Mouse (Mus musculus) liver, postnatal 0 days (tissue): ENCODE data around the gene Mmp25. TPM values are rescaled to one million over a fixed set of nuclear protein-coding genes. Genes with fewer than 3 reads are reported as not detected.

Source experiments
- ATAC-seq: fragments of 200-750 bp; cut with Nextera tagmentation; 2 replicates; pipeline ENCODE4 v1.8.0; 2017; ENCODE audit warnings: mild to moderate bottlenecking, moderate library complexity
- DNase-seq: peaks from one replicate; pipeline ENCODE4 v3.0.0-alpha.2; 2016
- H3K27ac ChIP-seq: fragments of 300-500 bp; sonication (generic); 2 replicates; pipeline ENCODE4 v1.5.1; 2014; ENCODE audit warnings: antibody characterized with exemption, moderate library complexity, mild to moderate bottlenecking, low read depth
- H3K27me3 ChIP-seq: fragments of 300-500 bp; sonication (generic); 2 replicates; pipeline ENCODE4 v1.6.1; 2014; ENCODE audit warnings: low read length, control low read depth, mixed read lengths; ENCODE audit not compliant: insufficient read depth
- H3K36me3 ChIP-seq: fragments of 300-500 bp; sonication (generic); replicated peaks from 2 replicates; pipeline ENCODE4 v1.6.1; 2014; ENCODE audit warnings: mild to moderate bottlenecking, control low read depth, low read length, moderate library complexity, mixed read lengths; ENCODE audit not compliant: insufficient read depth
- H3K4me1 ChIP-seq: fragments of 300-500 bp; sonication (generic); 2 replicates; pipeline ENCODE4 v1.6.1; 2014; ENCODE audit warnings: antibody characterized with exemption, mild to moderate bottlenecking, control low read depth; ENCODE audit not compliant: insufficient read depth
- H3K4me2 ChIP-seq: fragments of 300-500 bp; sonication (generic); 2 replicates; pipeline ENCODE4 v1.6.1; 2014; ENCODE audit warnings: low read depth, mild to moderate bottlenecking, low read length, moderate library complexity, mixed read lengths
- H3K4me3 ChIP-seq: fragments of 300-500 bp; sonication (generic); 2 replicates; pipeline ENCODE4 v1.5.1; 2014; ENCODE audit warnings: low read depth, low read length
- H3K9ac ChIP-seq: fragments of 300-500 bp; sonication (generic); replicated peaks from 2 replicates; pipeline ENCODE4 v1.6.1; 2014; ENCODE audit warnings: mild to moderate bottlenecking, moderate library complexity
- H3K9me3 ChIP-seq: fragments of 300-500 bp; sonication (generic); 2 replicates; pipeline ENCODE4 v1.6.1; 2016; ENCODE audit warnings: mild to moderate bottlenecking, control low read depth, low read length, mixed read lengths
- CTCF ChIP-seq: sonication (generic); IDR thresholded peaks from 2 replicates; pipeline ENCODE4 v1.5.1; 2016; ENCODE audit warnings: antibody characterized with exemption, low read depth
- EP300 ChIP-seq: IDR thresholded peaks from 2 replicates; pipeline ENCODE4 v1.6.1; 2016; ENCODE audit warnings: antibody characterized with exemption, low read depth, mild to moderate bottlenecking
- WGBS: fragments of 180-500 bp; shearing (Covaris S2); extraction: QIAGEN DNeasy Blood & Tissue Kit; methylation state at CpG from one replicate; pipeline ENCODE4 v1.1.7; 2014; ENCODE audit not compliant: insufficient replicate concordance; 5-methylcytosine and 5-hydroxymethylcytosine counted together
- polyA plus RNA-seq: library from polyadenylated mRNA; unstranded; fragments of >200 nt; fragmentation: Nextera tagmentation; extraction: Ambion mirVana; gene quantifications from 2 replicates; pipeline ENCODE4 v1.2.1, GENCODE M21; 2015

Gene Mmp25
- 0.49 and 0.67 TPM in 2 replicates for polyA plus RNA-seq

GRCm38 (mm10) chr17:23644613-23645495 is at the start of gene Mmp25:
TSS of gene Mmp25 (minus strand) at chr17:23645277.
- TF ChIP-seq CTCF (no peak), EP300 (no peak)
- 2% methylated on average over 58 of the region's 58 CpGs for WGBS

DNA sequence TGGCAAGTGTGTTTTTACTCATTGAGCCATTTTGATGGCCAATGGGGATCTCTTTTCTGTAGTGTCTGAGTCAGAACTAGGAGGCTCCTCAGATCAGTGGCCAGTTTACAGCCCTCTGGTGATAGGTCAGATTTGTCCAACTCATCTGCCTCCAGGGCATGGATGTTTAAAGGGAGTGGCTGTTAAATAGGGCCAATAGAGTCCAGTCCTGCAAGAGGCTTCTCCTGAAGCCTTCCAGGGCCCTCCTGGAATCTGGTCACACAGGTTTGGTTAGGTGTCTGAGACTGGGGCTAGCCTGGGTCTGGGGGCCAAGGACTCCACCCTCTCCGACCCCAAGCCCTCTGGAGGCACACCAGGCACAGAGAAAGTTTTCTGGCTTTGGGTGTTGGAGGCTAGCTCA is 49.4 kb upstream of the Mmp25 start:
- no peak overlapping the region for H3K9ac ChIP-seq
- peaks cover 20% of the 10 kb centered on the region for H3K27me3 ChIP-seq
- no peak overlapping the region for H3K27ac ChIP-seq
- no peaks in the 10 kb centered on the region for H3K9me3 ChIP-seq
- 53% methylated on average over 1 of the region's 1 CpGs for WGBS
- DNase-seq (no peak), ATAC-seq (no peak)
- H3K4me1 ChIP-seq: no peaks in the 10 kb centered on the region
- H3K4me3 ChIP-seq: no peak overlapping the region
- H3K36me3 ChIP-seq: no peaks in the 10 kb centered on the region
- no peak overlapping the region for H3K4me2 ChIP-seq
- TF ChIP-seq EP300: no peak
- TF ChIP-seq CTCF: no peak

More at GRCm38 (mm10) chr17:23644613-23645495, at the start of gene Mmp25:
- H3K36me3 ChIP-seq: no peaks in the 10 kb centered on the region
- no peaks in the 10 kb centered on the region for H3K9me3 ChIP-seq
- H3K4me1 ChIP-seq: no peaks in the 10 kb centered on the region; the same call in 1 of the 2 replicates
- H3K27me3 ChIP-seq: peaks cover 24% of the 10 kb centered on the region
- H3K9ac ChIP-seq: peak within 1 kb of the TSS; percentile 55
- DNase-seq (no peak), ATAC-seq (no peak)
- H3K4me2 ChIP-seq: peak within 1 kb of the TSS; percentile 71
- peak within 1 kb of the TSS; percentile 47 for H3K4me3 ChIP-seq
- no peak within 1 kb of the TSS for H3K27ac ChIP-seq

- no peak within 1 kb of the TSS for H3K9ac ChIP-seq
- no peak within 1 kb of the TSS for H3K4me3 ChIP-seq
- H3K27ac ChIP-seq: no peak within 1 kb of the TSS
- peaks cover 54% of the 10 kb centered on the region for H3K27me3 ChIP-seq
- TF ChIP-seq EP300 (no peak), CTCF (no peak)
- H3K36me3 ChIP-seq: no peaks in the 10 kb centered on the region
- WGBS: 30% methylated on average over 15 of the region's 15 CpGs
- ATAC-seq (no peak), DNase-seq (peak; percentile 14)
- H3K4me2 ChIP-seq: no peak within 1 kb of the TSS
- H3K9me3 ChIP-seq: no peaks in the 10 kb centered on the region
- peaks cover 6% of the 10 kb centered on the region for H3K4me1 ChIP-seq
Measured at GRCm38 (mm10) chr17:23683856-23684672, 39.0 kb upstream of the Mmp25 start, which contains the start of gene Cldn9. TSS of gene Cldn9 (minus strand) at chr17:23684026.

- H3K4me2 ChIP-seq: no peak overlapping the region
- H3K9ac ChIP-seq: no peak overlapping the region
- no peak for ATAC-seq
- peak; percentile 10 for DNase-seq
- no peak overlapping the region for H3K27ac ChIP-seq
- H3K9me3 ChIP-seq: no peaks in the 10 kb centered on the region
- H3K4me3 ChIP-seq: no peak overlapping the region
- H3K36me3 ChIP-seq: no peaks in the 10 kb centered on the region
- H3K4me1 ChIP-seq: peaks cover 7% of the 10 kb centered on the region
- WGBS: 23% methylated on average over 15 of the region's 15 CpGs
- peaks cover 62% of the 10 kb centered on the region for H3K27me3 ChIP-seq
- TF ChIP-seq EP300: no peak
- no peak for TF ChIP-seq CTCF
Measured at GRCm38 (mm10) chr17:23683226-23683625, 38.1 kb upstream of the Mmp25 start.

- Histone ChIP-seq H3K9me3 (no peaks in the 10 kb centered on the region), H3K27me3 (peaks cover 66% of the 10 kb centered on the region), H3K27ac (no peak overlapping the region), H3K4me1 (peaks cover 11% of the 10 kb centered on the region), H3K4me2 (no peak overlapping the region), H3K36me3 (no peaks in the 10 kb centered on the region), H3K9ac (no peak overlapping the region), H3K4me3 (no peak overlapping the region)
- DNase-seq (no peak), ATAC-seq (no peak)
- TF ChIP-seq EP300: no peak
- no peak for TF ChIP-seq CTCF
- WGBS: 63% methylated on average over 3 of the region's 3 CpGs
Measured at GRCm38 (mm10) chr17:23682530-23682929, 37.5 kb upstream of the Mmp25 start.

DNA sequence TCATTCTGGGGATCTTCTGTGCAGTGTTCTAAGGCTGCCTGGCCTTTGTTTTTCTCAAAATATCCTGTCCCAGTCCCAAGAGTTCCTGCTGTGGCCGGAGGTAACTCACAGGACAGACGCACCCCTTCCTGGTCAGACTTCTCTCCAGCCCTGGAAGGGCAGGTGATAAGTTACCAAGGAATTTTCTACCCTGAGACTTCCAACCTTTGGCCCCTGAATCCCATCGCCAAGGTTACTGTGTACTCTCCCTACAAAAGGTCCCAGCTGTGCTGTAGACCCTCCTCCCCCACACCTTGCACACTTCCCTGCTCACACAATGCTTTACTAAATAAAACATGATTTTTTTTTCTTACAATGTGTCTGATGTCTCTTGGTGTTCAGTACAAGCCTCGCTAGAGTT is 37.0 kb upstream of the Mmp25 start:
- peaks cover 12% of the 10 kb centered on the region for H3K4me1 ChIP-seq
- no peak for TF ChIP-seq CTCF
- no peak for TF ChIP-seq EP300
- no peak overlapping the region for H3K4me3 ChIP-seq
- no peak for DNase-seq
- H3K27ac ChIP-seq: no peak overlapping the region
- no peak overlapping the region for H3K9ac ChIP-seq
- H3K9me3 ChIP-seq: no peaks in the 10 kb centered on the region
- H3K4me2 ChIP-seq: no peak overlapping the region
- ATAC-seq: no peak
- H3K36me3 ChIP-seq: no peaks in the 10 kb centered on the region
- peaks cover 67% of the 10 kb centered on the region for H3K27me3 ChIP-seq
- 42% methylated on average over 4 of the region's 4 CpGs for WGBS
